Comparison of ENCODE assay signal across 8 mouse cellular contexts in the genomic region with DNA sequence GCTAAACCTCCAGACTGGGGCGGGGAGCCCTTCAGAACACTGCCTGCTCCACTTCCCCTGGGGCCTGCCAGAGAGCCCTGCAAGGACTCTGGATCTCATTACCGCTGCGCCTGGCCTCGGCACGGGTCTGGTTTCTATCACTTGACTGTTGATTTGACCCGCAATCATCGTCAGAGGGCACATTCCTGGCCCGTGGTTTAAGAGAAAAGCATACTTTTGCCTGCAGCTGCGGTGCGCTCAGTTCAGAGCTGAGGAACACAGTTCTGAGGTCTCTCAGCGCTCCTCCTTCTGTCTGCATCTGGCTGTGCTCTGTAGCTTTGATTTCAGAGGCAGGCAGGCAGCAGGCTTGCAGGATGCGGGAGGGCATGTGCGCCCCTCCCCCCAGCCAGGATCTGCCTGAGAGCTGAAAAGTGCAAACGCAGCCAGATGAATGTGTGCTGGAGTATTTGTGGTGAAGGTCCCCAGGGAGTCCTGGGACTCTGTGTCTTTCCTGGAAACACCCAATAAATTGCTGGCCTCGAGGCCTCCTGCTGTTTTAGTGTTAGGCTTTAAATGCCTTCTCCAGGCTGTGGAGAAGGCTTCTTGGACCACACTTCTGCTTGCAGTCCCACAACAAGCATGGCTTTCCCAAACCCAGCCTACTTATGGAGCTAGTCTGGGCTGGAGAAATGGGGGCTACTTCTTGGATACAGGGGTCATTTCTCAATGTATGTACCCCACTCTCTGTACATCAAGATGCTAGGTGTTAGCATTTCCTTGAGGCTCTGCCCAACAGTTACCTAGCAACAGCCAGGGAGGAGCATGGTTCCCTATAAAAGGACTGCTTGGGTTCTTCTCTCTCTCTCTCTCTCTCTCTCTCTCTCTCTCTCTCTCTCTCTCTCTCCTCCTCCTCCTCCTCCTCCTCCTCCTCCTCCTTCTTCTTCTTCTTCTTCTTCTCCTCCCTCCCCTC. TPM values are rescaled to one million over a fixed set of nuclear protein-coding genes. Genes with fewer than 3 reads are reported as not detected.
A peak's percentile ranks its signal among the peaks of the same experiment; 100 is the strongest.
DNase-seq lines count a peak whose midpoint lies in the region; ATAC-seq and TF ChIP-seq lines count a peak whose summit lies in the region.

No protein-coding gene starts in this region.

- DNase-seq in Patski (ENCODE audit: low read depth, low spot score) = no peak
- peak; percentile 71 to 77 for DNase-seq in heart, adult 9 months (ENCODE audit: low spot score in 2 of 2)
- peak; percentile 79 for DNase-seq in kidney, adult 18-20 months
- DNase-seq in midbrain, embryonic 14.5 days = peak; percentile 90
- no peak for DNase-seq in cerebellum, adult 11-12 months

- H3K9me3 ChIP-seq in embryonic facial prominence, embryonic 13.5 days = no peaks in the 10 kb centered on the region
- no peaks in the 10 kb centered on the region for H3K9me3 ChIP-seq in limb, embryonic 12.5 days
- H3K9me3 ChIP-seq in midbrain, embryonic 14.5 days (ENCODE audit: control insufficient read depth, low read length) = no peaks in the 10 kb centered on the region
- no peaks in the 10 kb centered on the region for H3K9me3 ChIP-seq in stomach, embryonic 15.5 days

- peaks cover 62% of the 10 kb centered on the region for H3K4me1 ChIP-seq in embryonic facial prominence, embryonic 13.5 days
- peaks cover 64% of the 10 kb centered on the region for H3K4me1 ChIP-seq in limb, embryonic 12.5 days (replicated peaks)
- H3K4me1 ChIP-seq in midbrain, embryonic 14.5 days (ENCODE audit: control insufficient read depth, insufficient read depth, low read length) = peaks cover 36% of the 10 kb centered on the region
- H3K4me1 ChIP-seq in stomach, embryonic 15.5 days = peaks cover 34% of the 10 kb centered on the region

- H3K27ac ChIP-seq in embryonic facial prominence, embryonic 13.5 days = peak overlapping the region; percentile 98
- H3K27ac ChIP-seq in limb, embryonic 12.5 days = peak overlapping the region; percentile 98
- peak overlapping the region; percentile 86 for H3K27ac ChIP-seq in midbrain, embryonic 14.5 days (replicated peaks; ENCODE audit: low read depth, low read length)
- peak overlapping the region; percentile 88 for H3K27ac ChIP-seq in stomach, embryonic 15.5 days

- no peaks in the 10 kb centered on the region for H3K36me3 ChIP-seq in embryonic facial prominence, embryonic 13.5 days
- H3K36me3 ChIP-seq in limb, embryonic 12.5 days = no peaks in the 10 kb centered on the region
- H3K36me3 ChIP-seq in midbrain, embryonic 14.5 days (ENCODE audit: control insufficient read depth, insufficient read depth, low read length) = no peaks in the 10 kb centered on the region
- no peaks in the 10 kb centered on the region for H3K36me3 ChIP-seq in stomach, embryonic 15.5 days

- no peaks in the 10 kb centered on the region for H3K27me3 ChIP-seq in Patski
- no peaks in the 10 kb centered on the region for H3K27me3 ChIP-seq in embryonic facial prominence, embryonic 13.5 days
- H3K27me3 ChIP-seq in limb, embryonic 12.5 days = no peaks in the 10 kb centered on the region
- no peaks in the 10 kb centered on the region for H3K27me3 ChIP-seq in midbrain, embryonic 14.5 days (ENCODE audit: control insufficient read depth, insufficient read depth, low read length)
- no peaks in the 10 kb centered on the region for H3K27me3 ChIP-seq in stomach, embryonic 15.5 days (replicated peaks)

- POLR2A ChIA-PET in Patski (lab: Charles Lee) = interaction anchor here (0.9 kb wide), 1 partner anchor 24 kb away, joined by 6 read pairs; no protein-coding TSS in a partner anchor

- no peak for TF ChIP-seq CTCF in Patski (IDR thresholded peaks at IDR 0.05)

- under 1% methylated on average over 15 of the region's 15 CpGs for WGBS in embryonic facial prominence, embryonic 13.5 days
- WGBS in limb, embryonic 12.5 days = under 1% methylated on average over 15 of the region's 15 CpGs
- WGBS in midbrain, embryonic 14.5 days = under 1% methylated on average over 15 of the region's 15 CpGs
- WGBS in stomach, embryonic 15.5 days = 4% methylated on average over 15 of the region's 15 CpGs

- in situ Hi-C loops in Patski (cut with MboI; ENCODE audit: low pct_unique_long_range_greater_than_20kb) = no loop called here

- peak overlapping the region; percentile 58; the same call in 1 of the 2 replicates for H3K9ac ChIP-seq in embryonic facial prominence, embryonic 13.5 days
- no peak overlapping the region; the same call in 1 of the 2 replicates for H3K9ac ChIP-seq in limb, embryonic 12.5 days (replicated peaks)
- peak overlapping the region; percentile 7; the same call in 1 of the 2 replicates for H3K9ac ChIP-seq in midbrain, embryonic 14.5 days (replicated peaks; ENCODE audit: low read length)
- no peak overlapping the region for H3K9ac ChIP-seq in stomach, embryonic 15.5 days

- peak overlapping the region; percentile 54 for H3K4me2 ChIP-seq in embryonic facial prominence, embryonic 13.5 days
- peak overlapping the region; percentile 46 for H3K4me2 ChIP-seq in limb, embryonic 12.5 days
- H3K4me2 ChIP-seq in midbrain, embryonic 14.5 days (ENCODE audit: low read length) = peak overlapping the region; percentile 50
- peak overlapping the region; percentile 35 for H3K4me2 ChIP-seq in stomach, embryonic 15.5 days

- CTCF ChIA-PET in Patski (lab: Charles Lee) = interaction anchor here (0.8 to 1.5 kb wide), 3 partner anchors 8 to 55 kb away, joined by 3 to 4 read pairs (median 3); no protein-coding TSS in a partner anchor

- peak; percentile 58 for ATAC-seq in Patski
- peak; percentile 89 for ATAC-seq in embryonic facial prominence, embryonic 13.5 days (ENCODE audit: insufficient number of reproducible peaks, insufficient read depth, low FRiP score, low TSS enrichment, low read depth)
- ATAC-seq in limb, embryonic 12.5 days (ENCODE audit: insufficient number of reproducible peaks, insufficient read depth, low FRiP score, low TSS enrichment, low read depth) = peak; percentile 95
- peak; percentile 74 for ATAC-seq in midbrain, embryonic 14.5 days (ENCODE audit: low FRiP score, low TSS enrichment)
- peak; percentile 84 for ATAC-seq in stomach, embryonic 15.5 days (ENCODE audit: insufficient read depth, low FRiP score, low read depth)

- H3K4me3 ChIP-seq in embryonic facial prominence, embryonic 13.5 days = peak overlapping the region; percentile 25
- peak overlapping the region; percentile 11; the same call in 1 of the 2 replicates for H3K4me3 ChIP-seq in limb, embryonic 12.5 days (replicated peaks)
- H3K4me3 ChIP-seq in midbrain, embryonic 14.5 days (replicated peaks; ENCODE audit: low read depth, low read length) = no peak overlapping the region
- H3K4me3 ChIP-seq in stomach, embryonic 15.5 days (replicated peaks) = no peak overlapping the region

RNA-seq across cellular contexts. Expression of gene Alox5ap, which starts 56.2 kb away (rescaled TPM):
- polyA plus RNA-seq in Patski (2021) = 0.64 TPM
- 10.4 TPM in 2 replicates for polyA plus RNA-seq in embryonic facial prominence, embryonic 13.5 days (2015; fragmentation: Nextera tagmentation; extraction: Ambion mirVana)
- 11.0 and 13.8 TPM in 2 replicates for polyA plus RNA-seq in limb, embryonic 12.5 days (2016; fragmentation: Nextera tagmentation; extraction: Ambion mirVana)
- 10.9 and 12.2 TPM in 2 replicates for polyA plus RNA-seq in midbrain, embryonic 14.5 days (2014; fragmentation: Nextera tagmentation; extraction: Ambion mirVana)
- 26.1 and 32.2 TPM in 2 replicates for polyA plus RNA-seq in stomach, embryonic 15.5 days (2015; fragmentation: Nextera tagmentation; extraction: Ambion mirVana)

Comparison
In these comparisons a context has a peak if more than half of its experiments do, and no peak if none do; other contexts are left out.
1. DNase-seq: peak in heart, adult 9 months (2 of 2), kidney, adult 18-20 months (single experiment) and midbrain, embryonic 14.5 days (single experiment); none in Patski (single experiment) and cerebellum, adult 11-12 months (single experiment).
2. H3K4me3 ChIP-seq: peak in embryonic facial prominence, embryonic 13.5 days (single experiment) and limb, embryonic 12.5 days (single experiment); none in midbrain, embryonic 14.5 days (single experiment) and stomach, embryonic 15.5 days (single experiment).
3. H3K9ac ChIP-seq: peak in embryonic facial prominence, embryonic 13.5 days (single experiment) and midbrain, embryonic 14.5 days (single experiment); none in limb, embryonic 12.5 days (single experiment) and stomach, embryonic 15.5 days (single experiment).
4. Peak in every context shown above with its lines, with median percentiles within 50 percentile points of each other: ATAC-seq, H3K27ac ChIP-seq and H3K4me2 ChIP-seq.